Mouse (Mus musculus) ES-Bruce4 (cell line): ENCODE measurements around the gene Herc3.

Experiments used
- CTCF ChIP-seq: IDR thresholded peaks from one replicate; pipeline ENCODE4 v1.8.1; 2011; ENCODE audit warnings: low read depth, low read length
- EP300 ChIP-seq: IDR thresholded peaks from 2 replicates; pipeline ENCODE4 v1.6.1; 2011; ENCODE audit warnings: low read depth, low read length; ENCODE audit not compliant: insufficient read depth
- POLR2A ChIP-seq: IDR thresholded peaks from one replicate; pipeline ENCODE4 v1.8.1; 2011; ENCODE audit warnings: low read length; ENCODE audit not compliant: insufficient read depth

GRCm38 (mm10) chr6:58946840-58947239, 115.6 kb downstream of the Herc3 start:
- TF ChIP-seq CTCF (no peak), POLR2A (no peak), EP300 (no peak)
